Mouse (Mus musculus): ENCODE measurements at regions not wholly inside any gene's neighbourhood (a gene's known extent, or its start where the extent isn't known, plus 50 kb on each side); places are given as distances from the start of the nearest gene placed in this dataset.
A peak's percentile ranks its signal among the peaks of the same experiment; 100 is the strongest.

- DNase-seq: no peak
Observed at GRCm38 (mm10) chr16:8117543-8118167, 307.3 kb downstream of the Tmem114 start.

DNA sequence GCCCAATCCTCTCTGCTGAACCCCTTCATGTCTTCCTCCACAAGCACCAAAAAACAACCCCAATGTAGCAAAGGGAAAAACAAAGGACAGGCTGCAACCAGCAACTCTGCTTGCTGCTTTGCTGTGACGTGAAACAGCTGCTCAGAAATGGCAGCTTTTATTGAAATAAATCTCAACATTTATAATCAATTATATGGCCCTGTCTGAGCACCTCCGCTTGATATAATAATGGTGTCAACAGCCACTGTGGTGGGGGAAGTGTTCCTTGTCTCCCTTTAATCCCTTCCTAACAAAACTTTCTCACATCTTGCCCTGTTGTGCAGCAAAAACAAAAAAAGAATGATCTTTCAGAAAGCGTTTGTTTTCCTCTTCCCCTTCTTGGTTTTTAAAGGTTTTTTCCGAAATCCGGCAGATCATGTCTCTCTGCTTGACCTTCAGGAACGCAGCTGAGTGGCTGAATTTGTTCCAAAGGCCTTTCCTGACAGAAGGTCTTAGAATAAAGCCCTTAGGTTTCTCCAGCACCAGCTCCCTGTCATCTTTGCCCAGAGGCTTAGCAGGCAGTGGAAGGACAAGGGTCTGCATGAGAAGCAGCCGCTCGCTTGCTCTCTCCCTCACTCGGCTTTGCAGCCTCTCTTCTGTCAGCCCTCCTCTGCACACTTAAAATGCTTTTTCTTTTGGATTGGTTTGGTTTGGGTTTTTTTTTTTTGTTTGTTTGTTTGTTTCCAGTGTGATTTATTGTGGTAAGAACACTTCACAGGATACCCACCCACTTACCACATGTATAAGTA is 313.4 kb downstream of the Tmem114 start:
- DNase-seq: no peak

DNA sequence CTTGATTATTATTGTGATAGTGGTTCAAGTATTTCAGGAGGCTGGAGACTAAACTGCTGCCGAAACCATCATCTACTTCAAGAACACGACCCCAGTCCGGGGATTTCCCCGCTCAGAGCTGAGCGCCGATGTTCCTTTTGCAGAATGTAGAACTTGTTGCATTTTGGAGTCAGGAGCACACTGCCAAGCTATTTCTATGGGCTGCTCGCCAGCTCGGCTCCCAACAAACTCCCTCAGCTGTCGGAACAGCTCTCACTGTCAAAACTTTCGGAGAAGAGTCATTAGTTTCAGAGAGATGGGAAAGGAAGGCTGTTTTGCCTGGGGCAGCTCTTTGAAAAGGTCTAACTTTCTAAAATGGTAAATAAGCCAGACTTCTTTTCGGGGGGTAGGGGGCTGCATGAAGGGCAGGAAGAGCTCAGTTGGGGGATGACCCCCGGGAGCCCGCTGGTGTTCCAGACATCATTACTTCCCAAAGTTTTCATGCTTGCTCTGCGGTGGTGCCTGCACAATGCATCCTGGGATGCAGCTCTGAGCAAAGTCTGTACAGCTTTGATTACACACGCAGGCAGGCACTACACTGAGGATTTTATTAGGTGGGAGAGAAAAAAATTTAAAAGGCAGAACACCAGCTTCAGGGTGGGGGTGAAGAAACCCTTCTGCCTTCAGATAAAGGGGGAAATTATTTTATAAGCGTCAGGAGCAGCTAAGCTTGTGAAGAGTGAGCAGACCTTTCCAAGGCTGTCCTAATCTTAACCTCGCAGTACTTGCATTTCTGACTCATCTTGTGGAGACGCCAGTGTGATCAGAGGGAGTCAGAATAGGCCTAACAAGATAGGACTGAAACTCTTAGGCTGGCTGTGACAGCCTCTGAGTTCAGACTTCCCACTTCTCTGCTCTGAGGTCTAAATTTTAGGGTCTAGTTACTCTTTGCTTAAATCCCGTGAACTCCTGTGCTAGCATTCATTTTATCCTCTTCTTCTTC is 316.5 kb downstream of the Tmem114 start:
- DNase-seq: peak; percentile 5

DNA sequence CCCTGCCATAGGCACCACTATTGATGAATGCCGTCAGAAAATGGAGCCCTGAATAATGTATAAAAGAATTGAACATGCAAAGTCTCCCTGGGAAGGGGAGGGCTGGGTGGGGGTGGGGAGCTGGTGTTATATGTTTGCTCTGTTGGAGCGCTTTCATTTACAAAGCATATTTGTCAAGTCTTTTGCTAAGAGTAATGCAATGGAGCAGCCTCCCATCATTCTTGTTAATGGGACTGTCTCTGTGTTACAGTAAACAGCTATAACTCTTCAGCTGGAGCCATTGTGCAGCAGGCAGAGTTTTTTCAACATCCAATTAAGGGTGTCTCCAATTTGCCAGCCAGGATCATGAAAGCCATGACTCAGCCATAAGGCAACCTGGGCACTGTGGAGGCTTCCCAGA is 345.9 kb downstream of the Tmem114 start:
- no peak for DNase-seq

GRCm38 (mm10) chr16:8078461-8078860 is 346.5 kb downstream of the Tmem114 start:
- DNase-seq: no peak

- DNase-seq: no peak
Observed at GRCm38 (mm10) chr16:8074729-8075128, 350.2 kb downstream of the Tmem114 start.

GRCm38 (mm10) chr16:8053936-8054335 is 371.0 kb downstream of the Tmem114 start:
- no peak for DNase-seq

DNA sequence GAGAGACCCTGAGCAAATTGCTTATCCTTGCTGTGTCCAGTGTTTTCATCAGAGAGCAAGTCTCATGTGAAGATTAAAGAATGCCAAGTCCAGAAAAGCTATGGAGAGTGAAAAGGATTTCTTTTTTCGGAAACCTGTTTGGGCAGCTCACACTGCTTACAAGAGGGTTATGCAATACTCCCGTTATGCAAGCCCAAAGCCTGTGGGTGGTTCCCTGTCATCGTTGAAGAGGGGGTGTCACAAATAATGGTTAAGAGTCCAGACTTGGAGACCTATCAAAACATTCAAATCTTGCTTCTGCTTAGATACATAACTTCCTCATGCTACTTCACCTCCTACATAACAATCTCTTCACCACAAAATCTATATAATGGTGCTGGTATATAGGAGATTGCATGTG is 416.0 kb downstream of the Tmem114 start:
- DNase-seq: peak; percentile 73

DNA sequence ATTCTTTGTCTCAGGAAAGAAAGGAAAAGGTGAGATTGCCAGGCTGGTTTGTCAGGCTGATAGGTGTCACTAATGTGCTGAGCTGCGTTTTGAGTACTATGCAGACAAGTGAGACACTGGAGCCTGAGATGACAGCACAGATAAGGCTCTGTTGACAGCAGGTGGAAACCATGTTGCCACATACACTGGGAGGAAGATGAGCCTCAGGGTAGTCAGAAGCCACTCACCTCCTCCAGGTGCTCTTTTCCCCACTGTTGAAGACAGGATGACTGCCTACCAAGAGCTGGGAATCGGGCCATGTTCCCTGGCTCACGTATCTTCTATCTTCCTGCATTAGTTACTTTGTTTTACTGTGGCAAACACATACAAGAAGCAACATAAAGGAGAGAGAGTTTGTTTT is 418.3 kb downstream of the Tmem114 start:
- no peak for DNase-seq

DNA sequence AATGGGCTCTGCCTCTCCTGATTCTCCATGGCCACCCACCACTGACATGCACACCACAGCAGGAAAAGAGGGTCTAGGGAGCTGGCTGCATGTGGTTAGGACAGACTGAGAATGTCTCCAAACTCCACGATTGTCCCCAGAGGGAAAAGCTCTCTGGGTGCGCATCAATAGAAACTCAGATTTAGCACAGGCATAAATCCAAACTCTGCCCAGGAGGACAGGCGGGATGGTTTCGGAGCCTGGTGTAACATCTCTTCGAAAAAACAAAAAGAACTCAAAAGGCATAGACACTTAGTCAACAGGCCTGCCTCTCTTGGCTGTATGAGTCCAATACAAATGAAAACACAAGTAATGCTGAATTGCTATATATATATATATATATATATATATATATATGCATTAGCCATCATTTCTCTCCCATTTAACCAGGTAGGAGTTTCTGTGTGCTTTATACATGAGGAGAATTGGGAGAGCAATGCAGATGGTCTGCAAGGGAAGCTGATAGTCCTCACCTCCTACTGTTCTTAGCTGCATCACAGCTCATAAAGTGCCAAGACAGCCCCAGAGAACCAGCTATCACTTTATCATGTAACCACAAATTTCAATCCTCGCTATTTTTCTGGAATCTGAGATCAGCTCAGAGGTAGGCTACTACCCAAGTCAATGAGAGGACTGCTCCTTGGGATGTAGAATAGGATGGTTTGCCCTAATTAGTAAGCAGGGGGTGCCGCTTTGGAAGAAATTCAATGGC is 422.4 kb downstream of the Tmem114 start:
- DNase-seq: no peak

DNA sequence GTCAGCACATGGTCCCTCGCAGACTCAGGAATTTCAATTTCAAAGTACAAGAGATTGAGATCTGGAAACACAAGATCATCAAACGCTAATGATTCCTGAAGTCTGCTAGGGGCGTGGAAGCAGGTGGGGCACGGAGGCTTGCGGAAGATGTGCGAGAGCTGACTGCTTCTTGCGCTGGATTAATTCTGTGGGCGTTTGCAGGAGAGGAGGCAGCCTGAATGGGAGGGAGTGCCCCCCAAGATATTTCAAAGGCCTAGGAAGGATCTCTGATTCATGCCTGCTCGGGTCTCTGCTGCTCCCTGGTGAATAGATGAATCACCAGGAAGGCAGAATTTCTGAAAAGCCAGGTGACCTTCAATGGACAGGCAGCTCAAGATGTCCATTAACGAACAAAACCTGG is 442.1 kb downstream of the Tmem114 start:
- DNase-seq: no peak

DNA sequence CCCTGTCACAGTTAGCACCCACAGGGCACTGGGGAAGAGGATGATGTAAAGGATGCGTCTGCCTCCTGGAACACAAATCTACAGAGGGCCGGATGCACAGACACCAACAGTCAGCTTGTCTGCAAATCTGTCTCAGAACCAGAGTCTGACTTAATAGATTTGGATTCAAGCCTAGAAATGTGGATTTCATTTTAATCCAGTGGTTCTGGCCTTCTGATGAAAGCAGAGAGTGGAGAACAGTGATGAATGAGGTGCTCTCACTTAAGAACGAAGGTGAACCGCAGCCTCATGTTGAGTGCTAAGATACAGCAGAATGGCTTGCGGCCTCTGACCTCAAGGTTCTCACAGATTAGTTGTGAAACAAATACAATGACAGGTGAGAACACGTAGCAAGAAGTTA is 446.5 kb downstream of the Tmem114 start:
- no peak for DNase-seq

- no peak for DNase-seq
Observed at GRCm38 (mm10) chr16:7951616-7952015, 473.3 kb downstream of the Tmem114 start.

GRCm38 (mm10) chr16:7942333-7942732 is 482.6 kb downstream of the Tmem114 start:
- DNase-seq: no peak

DNA sequence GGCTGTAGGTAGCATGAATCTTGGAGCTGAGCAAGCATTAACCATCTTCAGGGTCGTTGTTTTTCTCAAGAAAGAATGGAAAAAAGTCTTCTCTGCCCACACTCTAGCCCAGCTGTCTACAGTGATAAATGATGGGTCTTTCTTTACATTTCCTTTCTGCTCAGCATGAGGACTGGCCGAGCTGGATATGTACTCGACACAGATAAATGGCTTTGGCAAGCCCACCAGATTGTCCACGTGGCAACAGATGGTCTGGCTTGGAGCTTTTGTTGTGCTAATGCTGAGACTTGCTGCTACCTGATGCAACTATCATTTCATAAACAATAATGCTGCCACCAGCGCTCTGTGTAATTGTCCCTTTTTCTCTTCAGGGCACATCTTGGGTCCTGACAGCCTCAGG is 487.8 kb downstream of the Tmem114 start:
- no peak for DNase-seq

- no peak for DNase-seq
Observed at GRCm38 (mm10) chr16:7932322-7932721, 492.6 kb downstream of the Tmem114 start.

GRCm38 (mm10) chr16:7931676-7932075 is 493.3 kb downstream of the Tmem114 start:
- no peak for DNase-seq

DNA sequence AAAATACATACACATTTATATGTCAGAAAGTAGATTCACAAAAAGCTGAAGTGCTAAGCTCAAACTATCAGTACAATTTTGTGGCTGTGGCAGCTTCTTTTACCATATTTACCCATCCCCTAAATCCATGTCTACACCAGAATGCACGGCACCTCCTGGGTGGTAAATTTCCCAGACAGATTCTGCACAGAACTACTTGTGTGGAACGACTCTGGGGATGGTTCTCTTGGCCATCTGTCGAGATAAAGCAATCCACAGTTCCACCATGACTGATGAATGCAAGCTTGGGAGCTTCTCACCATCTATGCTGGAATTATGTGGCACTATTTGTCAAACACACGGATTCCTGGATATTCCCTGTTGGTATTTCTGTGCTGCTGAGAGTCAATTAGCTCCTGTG is 495.8 kb downstream of the Tmem114 start:
- no peak for DNase-seq

DNA sequence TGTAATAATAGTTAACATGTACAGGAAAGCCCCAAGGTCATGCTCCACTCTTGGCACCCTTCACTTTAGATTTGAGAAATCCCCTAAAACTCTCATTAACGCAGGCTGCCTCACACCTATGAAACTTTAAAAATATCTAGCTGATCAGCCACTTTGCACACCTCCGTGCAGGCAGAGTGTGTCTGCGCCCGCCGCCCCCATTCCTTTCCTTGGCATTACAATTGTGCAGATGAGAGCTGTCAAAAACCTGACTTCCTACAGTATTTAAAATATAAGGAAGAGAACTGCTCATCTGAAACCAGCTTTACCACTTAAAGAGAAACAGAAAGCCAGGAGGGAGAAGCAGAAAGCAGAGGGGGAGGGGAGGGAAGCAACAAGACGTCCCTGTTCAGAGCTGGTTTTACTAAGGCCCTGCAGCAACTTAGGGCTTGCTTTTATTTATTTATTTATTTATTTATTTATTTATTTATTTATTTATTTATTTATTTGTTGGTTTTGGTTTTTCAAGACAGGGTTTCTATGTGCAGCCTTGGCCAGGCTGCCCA is 496.5 kb downstream of the Tmem114 start:
- no peak for DNase-seq

- DNase-seq: no peak
Observed at GRCm38 (mm10) chr16:7927756-7928155, 497.2 kb downstream of the Tmem114 start.

- no peak for DNase-seq
Observed at GRCm38 (mm10) chr16:7895786-7896185, 529.1 kb downstream of the Tmem114 start.

DNA sequence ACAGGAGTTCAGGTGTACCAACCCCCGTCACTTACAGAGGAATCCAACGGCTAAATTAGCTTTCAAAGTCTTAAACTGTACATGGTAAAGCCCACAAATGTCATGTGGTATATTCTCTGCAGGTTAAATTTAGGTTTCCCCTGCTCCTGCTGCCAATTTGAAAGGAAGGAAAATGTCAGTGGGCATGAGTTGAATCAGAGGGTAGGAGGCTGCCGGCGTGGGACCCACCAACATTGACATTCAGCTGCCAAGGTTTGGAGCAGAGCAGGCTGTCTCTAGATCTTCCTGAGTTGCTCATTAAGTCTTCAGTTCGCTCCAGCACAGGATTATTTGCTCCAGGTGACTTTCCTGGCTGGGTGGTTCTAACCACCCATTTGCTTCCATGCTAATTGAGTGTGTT is 532.1 kb downstream of the Tmem114 start:
- no peak for DNase-seq
